Mouse (Mus musculus) monocyte, adult 2 months (primary cell): ENCODE results near the gene Olfr134.
"Not testable (repeated sequence)": the region's sequence is repeated elsewhere in the genome, so short reads cannot be mapped to it uniquely, and the experiment has no call there.

Source experiments
- DNase-seq, 2 experiments: peaks; one replicate each; pipeline ENCODE4 v3.0.0; 2022; ENCODE audit warnings: low spot score in 2 of 2, low read depth in 1 of 2

Gene Olfr134

GRCm38 (mm10) chr17:38171088-38171487 lies at the start of gene Olfr134:
TSS of gene Olfr134 (plus strand) at chr17:38171388.
- DNase-seq, result no peak

DNA sequence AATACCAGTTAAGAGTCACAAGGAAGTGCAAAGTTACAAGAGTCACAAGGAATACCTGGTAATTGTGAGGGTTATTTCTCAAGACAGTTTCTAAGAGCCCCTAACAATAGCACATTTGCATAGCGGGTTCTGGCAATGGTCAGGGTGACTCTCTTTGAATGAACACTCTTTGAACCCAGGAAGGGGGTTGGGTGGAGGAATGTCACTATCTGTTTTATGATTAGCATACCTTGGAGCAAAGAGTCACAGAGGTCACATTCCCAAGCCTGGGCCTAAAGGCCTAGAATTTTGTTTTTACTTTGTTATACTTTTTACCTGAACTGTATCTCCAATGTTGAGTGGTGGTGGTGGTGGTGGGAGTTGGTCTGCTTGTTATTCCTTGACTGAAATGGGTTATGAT lies 47.0 kb upstream of the Olfr134 start:
- not testable (repeated sequence) for DNase-seq

DNA sequence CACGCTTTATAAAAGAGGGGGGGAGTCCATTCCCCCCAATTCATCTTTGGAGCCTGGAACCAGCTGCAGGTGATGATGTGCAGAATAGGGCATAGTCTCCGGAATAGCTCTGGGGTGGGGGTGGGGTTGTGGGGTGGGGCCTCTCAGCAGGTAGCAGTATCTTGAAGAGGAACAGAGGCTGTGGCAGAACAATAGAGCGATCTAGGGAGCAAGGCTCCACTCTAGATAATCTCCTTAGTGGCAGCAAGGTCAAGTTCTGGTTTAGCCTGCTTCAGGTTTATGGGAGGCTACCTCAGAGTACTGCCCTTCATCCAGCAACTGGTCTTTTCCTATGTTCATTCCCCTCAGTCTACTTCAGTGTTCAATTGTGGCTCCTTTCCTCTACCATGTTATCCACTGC lies 45.8 kb upstream of the Olfr134 start:
- DNase-seq, result not testable (repeated sequence)

- no peak for DNase-seq
Measured at GRCm38 (mm10) chr17:38134426-38134825, 36.8 kb upstream of the Olfr134 start, which contains the start of gene Olfr132. TSS of gene Olfr132 (minus strand) at chr17:38134526.

DNA sequence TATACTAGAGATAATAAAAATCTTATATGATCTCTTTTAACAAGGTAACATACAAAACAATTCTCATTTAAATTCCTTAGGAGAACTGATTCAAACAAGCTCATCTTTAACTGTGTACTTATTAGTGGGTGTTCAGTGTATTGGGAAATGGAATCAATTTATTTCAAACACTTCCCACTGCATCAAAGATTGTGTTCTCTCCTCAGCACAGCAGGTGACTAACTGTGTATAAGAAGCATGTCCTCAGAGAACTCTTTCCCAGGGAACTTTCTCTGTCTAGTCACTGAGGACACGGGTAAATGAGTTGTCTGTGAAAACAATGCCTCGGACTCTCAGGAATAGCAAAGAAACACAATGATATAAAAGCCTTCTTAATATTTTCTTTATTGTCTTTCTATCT lies 26.2 kb upstream of the Olfr134 start, which contains the start of gene Olfr133:
TSS of gene Olfr133 (plus strand) at position 301 of the 400 bp plus-strand sequence.
- no peak for DNase-seq

DNA sequence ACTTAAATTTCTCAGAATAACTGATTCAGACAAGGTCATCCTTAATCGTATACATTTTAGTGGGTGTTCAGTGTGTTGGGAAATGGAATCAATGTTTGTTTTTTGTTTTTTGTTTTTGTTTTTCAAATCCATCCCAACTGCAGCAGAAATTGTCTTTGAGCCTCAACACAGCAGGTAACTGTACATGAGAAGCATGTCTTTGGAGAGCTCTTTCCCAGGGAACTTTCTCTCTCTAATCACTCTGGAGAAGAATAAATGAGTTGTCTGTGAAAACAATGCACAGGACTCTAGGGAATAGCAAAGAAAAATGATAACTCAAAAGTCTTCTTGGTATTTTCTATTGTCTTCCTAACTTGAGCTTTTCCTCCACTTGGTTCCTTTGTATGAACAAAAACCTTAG lies 32.8 kb downstream of the Olfr134 start, which contains the start of gene Olfr135:
TSS of gene Olfr135 (plus strand) at position 301 of the 400 bp plus-strand sequence.
- DNase-seq, result no peak
